Mouse (Mus musculus) thymus, postnatal 10 days (tissue): ENCODE data around the gene Rbck1.
"Not testable (repeated sequence)": the region's sequence is repeated elsewhere in the genome, so short reads cannot be mapped to it uniquely, and the experiment has no call there.

ENCODE experiments used
- DNase-seq, 2 experiments: peaks; one replicate each; pipeline ENCODE4 v3.0.0; 2021; ENCODE audit warnings: low spot score in 2 of 2

Gene Rbck1

DNA sequence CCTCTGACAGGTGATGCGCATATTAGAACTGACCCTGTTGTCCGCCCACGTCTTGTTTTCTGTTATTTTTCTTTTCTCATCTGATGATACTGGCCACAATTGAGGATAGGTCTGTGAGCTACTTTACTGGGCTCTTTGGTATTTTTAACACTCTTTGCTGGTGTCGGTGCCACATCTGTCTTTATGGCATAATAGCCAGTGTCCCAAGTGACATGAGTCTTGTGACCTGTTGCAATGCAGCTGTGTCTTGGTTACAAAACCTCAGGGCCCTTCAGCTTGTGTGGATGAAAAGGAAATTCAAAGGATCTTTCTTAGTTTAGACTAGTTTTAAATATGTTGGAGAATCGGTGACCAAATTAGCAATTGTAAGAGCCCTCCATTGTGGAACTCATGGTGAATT, 37.9 kb downstream of the Rbck1 start:
- no peak for DNase-seq

DNA sequence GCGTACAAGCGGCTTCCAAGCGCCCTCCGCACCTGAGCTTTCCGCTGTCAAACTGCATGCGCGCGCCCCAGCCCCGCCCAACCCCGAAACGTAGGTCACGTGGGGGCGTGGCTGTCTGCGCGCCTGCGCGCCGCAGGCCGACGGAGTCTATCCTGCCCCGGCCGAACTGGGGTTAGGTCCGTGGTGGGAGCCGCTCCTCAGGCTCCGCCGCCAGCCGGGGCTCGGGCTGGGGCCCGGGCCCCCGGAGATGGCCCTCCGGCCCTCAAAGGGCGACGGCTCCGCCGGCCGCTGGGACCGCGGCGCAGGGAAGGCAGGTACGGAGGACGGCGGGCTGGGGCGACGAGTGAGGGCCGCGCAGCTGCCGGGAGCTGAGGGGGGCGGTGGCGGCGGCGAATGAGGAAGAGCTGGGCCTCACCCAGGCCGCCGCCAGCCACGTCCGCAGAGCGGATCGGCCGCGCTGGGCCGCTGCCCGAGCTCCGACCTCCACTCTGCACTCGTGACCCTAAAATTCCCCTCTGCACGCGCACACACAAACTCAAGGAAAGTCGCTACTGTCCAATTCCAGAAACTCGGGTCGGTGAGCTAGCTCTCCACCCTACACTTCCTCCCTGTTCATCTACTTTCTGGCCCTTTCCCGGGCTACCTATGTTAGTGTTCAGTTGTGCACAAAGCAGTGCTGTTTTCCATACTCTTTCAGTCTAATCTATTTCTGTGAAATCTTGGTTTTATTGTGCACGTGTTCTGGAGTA, 38.6 kb downstream of the Rbck1 start, which contains the start of gene Tbc1d20:
TSS of gene Tbc1d20 (plus strand) at position 102 of the 749 bp plus-strand sequence.
- peak; percentile 83 to 91 for DNase-seq

DNA sequence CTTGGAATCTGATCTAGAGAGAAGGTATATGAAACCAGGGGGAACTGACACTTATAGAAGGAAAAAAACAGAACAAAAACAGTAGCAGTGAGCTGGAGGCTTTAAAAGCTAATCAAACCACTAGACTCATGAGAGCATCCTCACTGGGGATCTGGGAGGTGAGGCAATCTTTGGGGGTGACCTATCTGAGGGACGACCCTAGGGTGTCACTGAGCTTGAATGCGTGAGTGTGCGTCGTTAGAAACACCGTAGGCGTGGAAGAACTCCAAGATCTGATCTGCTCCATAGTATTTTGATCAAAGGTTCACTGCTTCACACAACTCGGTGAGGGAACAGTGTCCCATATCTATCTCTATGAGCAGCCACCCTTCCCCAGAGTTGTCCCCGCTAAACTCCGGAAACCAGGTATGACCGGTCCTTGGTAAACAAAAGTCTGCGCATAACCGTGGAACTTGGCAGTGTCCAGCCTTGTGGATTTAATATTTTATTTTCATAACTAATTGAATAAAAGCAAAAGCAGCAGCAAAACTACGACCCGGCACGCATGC, 39.2 kb downstream of the Rbck1 start:
- peak in 1 of 2 experiments; percentile 7 for DNase-seq

DNA sequence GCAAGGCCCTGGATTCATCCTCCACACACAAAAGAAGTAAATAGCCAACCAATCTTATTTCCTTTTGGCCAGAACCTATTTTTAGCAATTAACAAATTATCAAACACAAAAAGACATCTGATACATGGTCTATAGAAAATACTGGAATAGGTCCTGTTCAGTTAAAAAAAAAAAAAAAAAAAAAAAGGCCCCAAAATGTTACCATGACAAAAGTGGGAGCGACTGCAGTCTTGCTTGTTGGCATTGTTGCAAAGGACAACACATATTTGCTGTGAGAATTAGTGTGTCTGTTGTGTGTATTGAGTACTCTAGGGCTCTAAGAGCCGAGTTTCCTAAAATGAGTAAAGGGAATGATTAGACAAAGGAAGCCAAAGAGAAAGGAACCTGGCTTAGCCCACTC, 40.0 kb downstream of the Rbck1 start:
- no peak for DNase-seq

DNA sequence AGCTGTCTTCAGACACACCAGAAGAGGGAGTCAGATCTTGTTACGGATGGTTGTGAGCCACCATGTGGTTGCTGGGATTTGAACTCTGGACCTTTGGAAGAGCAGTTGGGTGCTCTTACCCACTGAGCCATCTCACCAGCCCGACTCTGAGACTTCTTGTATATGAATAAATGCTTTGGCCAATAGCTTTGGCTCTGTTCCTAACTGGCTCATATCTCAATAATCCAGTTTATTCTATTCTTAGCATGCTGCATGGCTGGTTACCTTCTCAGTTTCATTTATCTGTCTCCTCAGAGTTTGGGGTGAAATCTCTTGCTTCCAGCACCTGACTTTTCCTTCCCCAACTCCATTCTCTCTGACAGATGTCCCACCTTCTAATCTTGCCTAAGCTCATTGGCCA, 42.8 kb downstream of the Rbck1 start:
- DNase-seq: not testable (repeated sequence)

DNA sequence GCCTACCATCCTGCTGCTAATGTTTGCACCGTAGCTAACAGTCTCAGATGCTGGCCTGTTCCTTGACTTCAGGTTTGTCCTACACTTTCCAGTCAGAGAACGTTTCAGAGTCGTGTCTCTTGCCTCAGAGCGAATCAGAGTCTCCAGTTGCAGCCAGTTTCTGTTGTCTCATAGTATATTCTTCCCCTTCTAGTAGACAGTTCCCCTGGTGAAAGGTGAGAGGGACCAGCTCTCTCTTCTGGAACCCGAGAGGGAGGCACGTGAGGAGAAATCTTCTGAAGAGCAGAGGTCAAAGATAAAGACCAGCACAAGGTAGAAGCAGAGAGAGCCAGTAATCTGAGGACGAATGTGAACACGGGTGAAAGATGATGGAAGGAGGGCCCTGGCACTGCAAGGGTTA, 44.4 kb downstream of the Rbck1 start:
- no peak for DNase-seq

DNA sequence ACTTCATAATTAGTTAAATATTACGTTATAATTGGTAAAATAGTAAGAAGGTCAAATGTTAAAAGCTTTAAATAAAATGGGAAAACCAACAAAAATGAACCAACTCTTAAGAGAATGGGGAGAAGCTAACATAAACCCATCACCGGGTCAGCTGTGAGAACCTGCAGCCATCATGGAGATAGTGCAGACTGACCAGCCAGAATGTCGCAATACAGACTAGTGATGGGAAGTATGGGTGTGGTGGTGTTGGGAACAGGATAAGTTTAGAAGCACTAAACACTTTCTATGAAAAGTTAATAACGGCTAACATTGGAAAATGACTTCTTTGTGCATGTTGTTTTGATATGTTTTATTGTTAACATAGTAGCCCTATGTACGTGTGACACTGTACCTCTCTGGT, 44.9 kb downstream of the Rbck1 start:
- no peak for DNase-seq

DNA sequence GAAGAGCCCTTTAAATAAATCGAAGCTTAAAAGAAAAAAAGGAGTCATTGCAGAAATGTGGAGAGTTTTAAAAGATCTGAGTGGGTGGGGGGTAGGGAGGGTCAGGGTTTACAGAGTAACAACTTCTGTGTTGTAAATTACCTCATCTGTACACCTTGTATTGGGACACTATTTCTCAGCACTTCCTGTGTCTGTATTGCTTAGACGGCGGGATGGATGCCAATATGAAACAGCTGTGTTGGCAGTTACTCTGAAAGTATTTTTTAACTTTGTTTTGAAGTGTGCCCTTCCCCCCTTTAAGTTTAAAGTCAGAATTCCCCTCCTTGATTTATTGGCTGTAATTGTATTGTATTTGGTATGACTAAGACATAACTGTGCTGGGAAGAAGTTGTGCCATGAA, 51.0 kb downstream of the Rbck1 start:
- no peak for DNase-seq

DNA sequence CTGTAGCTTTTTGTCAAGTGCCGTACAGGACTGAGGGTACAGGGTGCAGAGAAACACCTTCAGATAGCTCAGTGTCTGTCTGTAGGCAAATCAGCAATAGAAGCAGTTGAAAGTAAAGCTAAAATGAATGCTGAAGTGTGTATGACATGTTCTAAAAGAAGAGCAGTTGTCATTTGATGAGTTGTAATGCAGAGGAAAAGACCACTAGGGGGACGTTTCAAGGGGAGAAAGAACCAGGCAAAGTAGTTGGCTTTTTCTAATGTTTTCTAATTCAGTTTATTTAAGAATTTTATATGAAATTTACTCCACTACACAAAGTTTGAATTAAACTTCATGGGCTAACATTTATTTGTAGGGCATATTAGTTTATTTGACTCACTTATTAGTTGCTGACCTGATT, 58.8 kb downstream of the Rbck1 start:
- DNase-seq: no peak
